Mouse (Mus musculus) embryonic facial prominence, embryonic 15.5 days (tissue): ENCODE results near the gene Trabd2b. TPM values are rescaled to one million over a fixed set of nuclear protein-coding genes. Genes with fewer than 3 reads are reported as not detected.

ENCODE experiments used
- ATAC-seq: fragments of 200-750 bp; cut with Nextera tagmentation; 2 replicates; pipeline ENCODE4 v1.8.0; 2017; ENCODE audit warnings: low read depth, moderate TSS enrichment; ENCODE audit not compliant: insufficient number of reproducible peaks, low FRiP score, low TSS enrichment
- H3K27ac ChIP-seq: fragments of 300-500 bp; sonication (generic); replicated peaks from 2 replicates; pipeline ENCODE4 v1.5.1; 2015; ENCODE audit warnings: mild to moderate bottlenecking, inconsistent platforms
- H3K27me3 ChIP-seq: fragments of 300-500 bp; sonication (generic); 2 replicates; pipeline ENCODE4 v1.6.1; 2015; ENCODE audit warnings: inconsistent platforms
- H3K36me3 ChIP-seq: fragments of 300-500 bp; sonication (generic); 2 replicates; pipeline ENCODE4 v1.6.1; 2015; ENCODE audit warnings: mild to moderate bottlenecking, inconsistent platforms
- H3K4me1 ChIP-seq: fragments of 300-500 bp; sonication (generic); 2 replicates; pipeline ENCODE4 v1.6.1; 2015; ENCODE audit warnings: inconsistent platforms
- H3K4me2 ChIP-seq: fragments of 300-500 bp; sonication (generic); replicated peaks from 2 replicates; pipeline ENCODE4 v1.6.1; 2015; ENCODE audit warnings: mild to moderate bottlenecking, inconsistent platforms
- H3K4me3 ChIP-seq: fragments of 300-500 bp; sonication (generic); replicated peaks from 2 replicates; pipeline ENCODE4 v1.5.1; 2015; ENCODE audit warnings: mild to moderate bottlenecking, inconsistent platforms
- H3K9ac ChIP-seq: fragments of 300-500 bp; sonication (generic); 2 replicates; pipeline ENCODE4 v1.6.1; 2015; ENCODE audit warnings: inconsistent platforms
- H3K9me3 ChIP-seq: fragments of 300-500 bp; sonication (generic); replicated peaks from 2 replicates; pipeline ENCODE4 v1.6.1; 2016; ENCODE audit warnings: inconsistent platforms
- WGBS: fragments of 180-500 bp; shearing (Covaris S2); methylation state at CpG from one replicate; pipeline ENCODE4 v1.1.7; 2015; 5-methylcytosine and 5-hydroxymethylcytosine counted together
- polyA plus RNA-seq: library from polyadenylated mRNA; unstranded; fragments of >200 nt; fragmentation: Nextera tagmentation; extraction: Ambion mirVana; gene quantifications from 2 replicates; pipeline ENCODE4 v1.2.1, GENCODE M21; 2015

Trabd2b gene
- polyA plus RNA-seq, 1 experiment from 2014 or later = 2.7 TPM

DNA sequence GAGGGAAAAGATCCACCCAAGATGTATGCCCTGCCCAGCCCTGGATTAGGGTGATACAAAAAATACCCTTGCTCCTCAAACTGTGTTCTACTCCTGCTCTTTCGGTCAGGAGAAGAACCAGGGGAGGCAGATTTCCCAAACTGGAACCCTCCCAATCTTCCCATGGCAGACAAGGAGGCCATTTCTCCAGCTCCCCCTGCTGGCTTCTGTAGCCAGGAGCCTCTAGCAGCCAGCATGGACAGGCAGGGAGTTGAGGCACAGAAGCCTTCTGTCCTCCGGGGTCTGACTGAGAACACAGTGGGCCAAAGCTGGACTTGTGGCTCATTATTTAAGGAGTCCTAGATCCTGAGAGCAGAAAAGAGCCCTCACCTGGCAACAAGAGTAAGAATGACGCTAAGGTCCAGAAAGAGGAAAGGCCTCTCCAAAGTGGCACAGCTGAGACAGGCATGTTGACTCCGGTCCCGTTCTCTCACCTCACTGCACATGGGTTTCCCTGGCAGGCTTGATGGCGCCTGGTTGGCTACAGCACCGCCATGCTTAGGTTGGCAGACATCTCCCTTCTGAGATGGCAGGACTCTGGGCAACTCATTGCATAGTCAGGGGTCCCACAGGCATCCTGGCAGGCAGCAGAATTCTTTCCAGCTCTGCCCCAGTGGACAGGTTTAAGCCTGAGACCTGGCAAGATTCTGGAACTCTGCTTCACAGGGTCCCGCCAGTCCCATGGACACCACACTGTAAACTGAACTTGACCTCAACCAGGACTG, 204.8 kb downstream of the Trabd2b start:
- H3K9me3 ChIP-seq = no peaks in the 10 kb centered on the region
- H3K27me3 ChIP-seq = no peaks in the 10 kb centered on the region
- H3K4me1 ChIP-seq = no peaks in the 10 kb centered on the region; the same call in 1 of the 2 replicates
- WGBS = 75% methylated on average over 8 of the region's 8 CpGs
- ATAC-seq = no peak
- H3K4me2 ChIP-seq = no peak overlapping the region
- H3K36me3 ChIP-seq = no peaks in the 10 kb centered on the region
- H3K9ac ChIP-seq = no peak overlapping the region
- no peak overlapping the region for H3K27ac ChIP-seq
- no peak overlapping the region for H3K4me3 ChIP-seq

DNA sequence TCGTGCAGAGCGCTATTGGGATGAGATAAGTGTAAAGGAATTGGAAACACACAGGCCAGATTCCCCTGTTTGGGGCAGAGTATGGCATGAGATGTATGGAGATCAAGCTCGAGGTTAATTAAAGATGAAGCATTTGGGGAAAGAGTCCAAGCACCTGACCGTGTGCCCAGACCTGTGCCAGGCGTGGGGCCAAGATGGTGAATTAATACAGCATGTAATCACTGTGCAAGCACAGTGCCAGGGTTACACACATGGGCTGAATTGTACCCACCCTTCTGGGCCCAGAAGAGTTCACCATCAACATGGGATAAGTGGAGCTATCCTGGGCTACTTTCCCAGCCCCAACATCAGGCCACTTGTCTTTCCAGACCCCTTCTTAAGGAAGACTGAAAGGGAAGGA, 205.5 kb downstream of the Trabd2b start:
- H3K27ac ChIP-seq = no peak overlapping the region
- H3K4me2 ChIP-seq = no peak overlapping the region
- H3K36me3 ChIP-seq = no peaks in the 10 kb centered on the region
- no peak for ATAC-seq
- 70% methylated on average over 5 of the region's 5 CpGs for WGBS
- H3K9me3 ChIP-seq = no peaks in the 10 kb centered on the region
- no peaks in the 10 kb centered on the region; the same call in 1 of the 2 replicates for H3K4me1 ChIP-seq
- H3K27me3 ChIP-seq = no peaks in the 10 kb centered on the region
- no peak overlapping the region for H3K4me3 ChIP-seq
- H3K9ac ChIP-seq = no peak overlapping the region

DNA sequence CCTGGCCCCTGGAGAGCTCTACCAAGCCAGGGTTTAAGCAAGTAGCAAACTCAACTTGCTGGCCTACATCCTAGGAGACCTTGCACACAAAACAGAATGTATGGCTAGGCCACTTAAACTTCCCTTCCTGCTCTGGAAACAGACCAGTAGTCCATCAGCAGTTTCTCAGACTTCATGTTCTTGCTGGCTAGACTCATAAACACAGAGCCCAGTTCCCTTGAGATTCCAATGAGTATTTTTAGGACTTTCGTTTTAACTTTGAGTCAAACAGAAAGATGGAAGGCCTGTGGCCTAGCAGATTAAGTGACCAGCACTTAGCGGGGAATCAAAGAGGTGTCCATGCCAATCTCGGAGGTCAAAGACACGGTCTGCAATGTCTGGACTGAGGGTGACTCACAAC, 206.3 kb downstream of the Trabd2b start:
- no peak overlapping the region for H3K4me2 ChIP-seq
- H3K4me1 ChIP-seq = no peaks in the 10 kb centered on the region; the same call in 1 of the 2 replicates

DNA sequence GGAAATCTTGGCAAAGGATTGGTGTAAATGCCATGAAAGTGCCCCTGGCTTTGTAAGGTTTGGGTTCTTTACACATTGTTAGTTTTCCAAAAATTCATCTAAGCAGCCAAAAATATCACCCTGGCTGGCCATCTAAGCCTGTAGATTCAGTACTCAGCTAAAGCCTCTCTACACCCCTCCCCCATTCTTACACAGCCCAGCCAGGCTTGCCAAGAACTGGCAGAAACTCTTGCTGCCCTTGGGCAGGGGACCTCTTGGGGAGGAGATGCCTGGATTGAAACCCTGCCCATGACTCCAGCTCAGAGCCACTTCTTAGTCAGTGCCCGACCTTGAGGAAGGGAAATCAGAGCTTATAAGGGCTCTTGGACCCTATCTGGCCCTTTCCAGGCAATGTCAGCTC, 207.6 kb downstream of the Trabd2b start:
- no peaks in the 10 kb centered on the region for H3K36me3 ChIP-seq
- 54% methylated on average over 1 of the region's 1 CpGs for WGBS

More for the DNA sequence above, 206.3 kb downstream of the Trabd2b start:
- H3K4me3 ChIP-seq = no peak overlapping the region
- no peaks in the 10 kb centered on the region for H3K27me3 ChIP-seq
- no peak overlapping the region for H3K9ac ChIP-seq
- no peaks in the 10 kb centered on the region for H3K36me3 ChIP-seq
- WGBS = 91% methylated on average over 4 of the region's 4 CpGs
- no peak overlapping the region for H3K27ac ChIP-seq
- no peaks in the 10 kb centered on the region for H3K9me3 ChIP-seq
- no peak for ATAC-seq

DNA sequence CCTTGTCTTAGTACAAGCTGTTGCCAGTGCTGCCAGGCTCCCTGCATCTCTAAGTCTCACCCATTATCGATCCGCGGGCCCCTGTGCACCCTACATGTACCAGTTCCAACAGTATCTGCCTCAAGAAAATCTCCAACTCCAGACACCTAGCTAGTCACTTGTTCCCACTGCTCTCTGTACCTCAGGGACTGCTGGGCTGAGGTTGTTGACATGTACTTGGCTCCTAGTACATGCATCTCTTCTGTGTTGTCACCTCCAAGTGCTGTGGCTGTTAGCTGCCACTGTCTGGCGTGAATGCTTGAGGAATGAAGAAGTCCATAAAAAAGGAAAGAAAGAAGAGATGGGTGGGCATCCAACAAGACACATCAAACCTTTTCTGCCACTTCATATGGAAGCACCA, 209.2 kb downstream of the Trabd2b start:
- H3K4me2 ChIP-seq = no peak overlapping the region
- no peaks in the 10 kb centered on the region for H3K9me3 ChIP-seq
- no peaks in the 10 kb centered on the region for H3K4me1 ChIP-seq
- H3K27ac ChIP-seq = no peak overlapping the region
- H3K4me3 ChIP-seq = no peak overlapping the region
- ATAC-seq = no peak
- H3K36me3 ChIP-seq = no peaks in the 10 kb centered on the region
- 90% methylated on average over 4 of the region's 4 CpGs for WGBS
- no peak overlapping the region for H3K9ac ChIP-seq
- no peaks in the 10 kb centered on the region for H3K27me3 ChIP-seq

More for the DNA sequence above, 207.6 kb downstream of the Trabd2b start:
- Histone ChIP-seq H3K4me1 (no peaks in the 10 kb centered on the region), H3K27ac (no peak overlapping the region), H3K4me2 (no peak overlapping the region), H3K4me3 (no peak overlapping the region), H3K27me3 (no peaks in the 10 kb centered on the region), H3K9ac (no peak overlapping the region), H3K9me3 (no peaks in the 10 kb centered on the region)
- ATAC-seq = no peak

DNA sequence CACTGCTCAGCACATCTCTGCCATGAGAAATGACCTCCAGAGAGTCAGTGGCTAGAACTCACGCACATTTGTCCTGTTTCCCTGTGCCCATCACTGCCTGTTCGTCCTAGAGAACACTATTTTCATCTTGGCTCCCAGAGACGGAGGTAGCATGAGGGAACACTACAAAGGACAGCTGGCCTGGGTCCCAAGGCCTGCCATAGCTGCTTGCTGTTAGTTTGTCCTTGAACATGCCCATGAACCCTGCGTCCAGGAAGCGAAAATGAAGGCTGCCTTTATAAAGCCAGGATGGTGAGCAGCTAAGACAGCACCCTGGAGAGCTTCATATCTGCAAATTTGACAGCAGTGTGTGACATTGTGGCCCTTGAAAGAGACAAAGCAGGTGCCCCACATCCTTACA, 216.4 kb downstream of the Trabd2b start:
- peaks cover 15% of the 10 kb centered on the region for H3K4me1 ChIP-seq
- 76% methylated on average over 5 of the region's 5 CpGs for WGBS
- H3K27ac ChIP-seq = no peak overlapping the region
- H3K4me3 ChIP-seq = no peak overlapping the region
- no peak overlapping the region for H3K9ac ChIP-seq
- H3K9me3 ChIP-seq = no peaks in the 10 kb centered on the region
- ATAC-seq = no peak
- no peak overlapping the region for H3K4me2 ChIP-seq
- H3K36me3 ChIP-seq = no peaks in the 10 kb centered on the region
- no peaks in the 10 kb centered on the region for H3K27me3 ChIP-seq

DNA sequence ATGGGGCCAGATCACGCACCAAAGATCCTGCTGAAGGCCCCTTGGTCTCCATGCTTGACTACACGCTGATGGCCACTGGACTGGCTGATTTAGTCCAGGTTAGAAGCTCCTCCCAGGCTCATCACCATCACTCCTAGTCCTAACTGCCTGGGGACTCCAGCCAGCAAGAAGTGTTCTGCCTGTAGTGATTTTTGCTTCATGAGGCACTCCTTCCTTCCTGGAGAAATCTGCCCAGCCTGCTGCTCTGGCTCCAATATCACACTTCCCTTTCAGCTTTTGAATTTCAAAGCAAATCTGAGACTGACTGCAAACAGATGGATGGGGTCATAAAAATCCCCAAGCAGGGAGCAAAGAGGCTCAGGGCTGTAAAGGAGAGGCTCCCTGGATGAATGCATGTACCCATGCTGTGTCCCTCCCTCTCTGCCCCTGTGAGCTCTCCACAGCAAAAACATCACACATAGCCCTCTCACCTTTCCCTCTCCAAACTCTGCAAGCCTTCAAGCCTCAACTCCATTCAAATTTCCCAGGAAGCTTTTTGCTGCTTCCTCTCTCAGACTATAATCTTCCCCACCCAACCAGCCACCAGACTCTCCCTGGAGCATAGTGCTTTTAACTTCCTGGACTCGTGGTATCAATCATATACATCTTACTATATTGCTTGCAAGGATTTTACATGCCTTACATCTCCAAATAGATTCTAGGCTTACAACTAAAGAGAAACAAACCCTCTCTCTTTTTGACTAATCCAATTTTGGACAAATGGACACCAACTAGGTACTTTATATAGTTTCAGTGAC, 217.8 kb downstream of the Trabd2b start:
- 47% methylated on average over 3 of the region's 3 CpGs for WGBS
- no peaks in the 10 kb centered on the region for H3K27me3 ChIP-seq

DNA sequence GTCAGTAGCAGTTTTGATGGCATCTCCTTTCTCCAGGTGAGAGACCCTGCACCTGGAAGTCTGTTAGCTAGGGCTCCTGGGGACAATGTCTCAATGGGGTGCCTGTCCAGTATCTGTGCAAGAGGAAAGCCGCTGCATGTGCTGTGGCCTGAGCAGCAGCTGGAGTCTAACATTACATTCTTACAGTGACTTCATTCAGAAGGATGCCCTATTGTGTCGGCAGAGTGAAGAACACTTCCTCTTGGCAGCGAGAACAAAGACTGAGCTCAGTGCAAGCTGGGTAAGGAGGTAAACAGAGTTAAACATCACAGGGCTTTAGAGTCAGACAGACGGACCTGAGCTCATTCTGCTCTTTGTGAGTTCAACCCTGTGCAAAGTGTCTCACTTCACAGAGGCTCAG, 218.8 kb downstream of the Trabd2b start:
- H3K9ac ChIP-seq = no peak overlapping the region
- 25% methylated on average over 4 of the region's 4 CpGs for WGBS
- H3K27ac ChIP-seq = no peak overlapping the region
- no peaks in the 10 kb centered on the region for H3K36me3 ChIP-seq
- no peak overlapping the region for H3K4me3 ChIP-seq
- H3K27me3 ChIP-seq = no peaks in the 10 kb centered on the region
- no peak; the same call in 1 of the 2 replicates for ATAC-seq
- peaks cover 15% of the 10 kb centered on the region for H3K4me1 ChIP-seq
- H3K4me2 ChIP-seq = no peak overlapping the region
- H3K9me3 ChIP-seq = no peaks in the 10 kb centered on the region

More for the DNA sequence above, 217.8 kb downstream of the Trabd2b start:
- H3K36me3 ChIP-seq = no peaks in the 10 kb centered on the region
- H3K9ac ChIP-seq = no peak overlapping the region
- no peak for ATAC-seq
- no peak overlapping the region for H3K4me3 ChIP-seq
- peaks cover 15% of the 10 kb centered on the region for H3K4me1 ChIP-seq
- H3K4me2 ChIP-seq = no peak overlapping the region
- no peaks in the 10 kb centered on the region for H3K9me3 ChIP-seq
- H3K27ac ChIP-seq = 0 out of 2 replicates have a peak overlapping the region, but pooled peaks have one; percentile 34

DNA sequence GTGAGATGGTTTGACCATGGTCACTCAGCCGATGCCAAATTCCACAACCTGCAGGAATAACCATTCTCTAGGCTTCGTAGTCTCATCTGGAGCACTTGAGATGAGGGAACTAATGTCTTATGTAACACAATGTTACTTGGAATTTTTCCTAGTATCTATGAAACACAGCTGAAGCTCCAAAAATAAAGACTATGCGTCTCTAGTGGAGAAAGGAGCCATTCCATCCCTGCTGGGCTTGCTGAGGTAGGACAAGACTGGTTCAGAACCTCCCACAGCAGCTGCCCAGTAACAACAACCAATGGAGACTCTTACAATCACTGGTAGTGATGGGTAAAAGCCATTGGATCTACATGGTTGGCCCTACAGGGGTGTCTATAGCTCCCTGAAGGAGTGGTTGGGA, 219.4 kb downstream of the Trabd2b start:
- Histone ChIP-seq H3K27me3 (no peaks in the 10 kb centered on the region), H3K4me3 (no peak overlapping the region), H3K27ac (no peak overlapping the region), H3K9ac (no peak overlapping the region), H3K4me1 (peaks cover 15% of the 10 kb centered on the region), H3K4me2 (no peak overlapping the region), H3K9me3 (no peaks in the 10 kb centered on the region), H3K36me3 (no peaks in the 10 kb centered on the region)
- 72% methylated on average over 3 of the region's 3 CpGs for WGBS
- 0 out of 2 replicates have a peak, but pooled peaks have one; percentile 24 for ATAC-seq

DNA sequence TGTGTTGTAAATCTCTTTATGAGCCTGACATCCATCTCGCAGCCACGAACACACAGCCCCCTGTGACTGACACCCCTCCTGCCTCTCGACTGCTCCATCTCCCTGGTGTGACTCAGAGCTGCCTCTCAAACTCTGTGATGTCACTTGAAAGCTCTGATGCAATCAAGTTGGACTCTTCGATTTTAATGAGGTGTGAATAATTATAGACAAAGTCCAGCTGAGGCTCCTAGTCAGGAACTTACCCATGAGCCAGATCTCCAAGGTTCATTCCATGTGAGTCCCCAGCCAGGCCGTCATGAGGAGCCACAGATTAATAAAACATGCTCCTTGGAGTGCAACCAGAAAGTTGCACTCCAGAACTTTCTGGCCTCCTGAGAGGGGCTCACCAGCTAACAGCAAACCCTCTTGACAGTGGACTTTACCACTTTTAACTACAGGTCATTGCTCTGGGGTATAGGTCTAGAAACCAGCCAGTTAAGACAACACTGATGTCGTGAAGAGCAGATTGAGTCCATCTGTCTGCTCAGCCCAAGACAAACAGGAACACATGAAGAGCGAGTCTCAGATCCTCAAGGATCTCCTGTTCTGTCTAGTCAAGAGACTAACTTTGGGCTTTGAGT, 221.3 kb downstream of the Trabd2b start:
- Histone ChIP-seq H3K4me2 (no peak overlapping the region), H3K27ac (no peak overlapping the region), H3K4me3 (no peak overlapping the region), H3K4me1 (peaks cover 15% of the 10 kb centered on the region), H3K36me3 (no peaks in the 10 kb centered on the region), H3K9me3 (no peaks in the 10 kb centered on the region), H3K27me3 (no peaks in the 10 kb centered on the region), H3K9ac (no peak overlapping the region)
- 66% methylated on average over 7 of the region's 7 CpGs for WGBS
- no peak for ATAC-seq

DNA sequence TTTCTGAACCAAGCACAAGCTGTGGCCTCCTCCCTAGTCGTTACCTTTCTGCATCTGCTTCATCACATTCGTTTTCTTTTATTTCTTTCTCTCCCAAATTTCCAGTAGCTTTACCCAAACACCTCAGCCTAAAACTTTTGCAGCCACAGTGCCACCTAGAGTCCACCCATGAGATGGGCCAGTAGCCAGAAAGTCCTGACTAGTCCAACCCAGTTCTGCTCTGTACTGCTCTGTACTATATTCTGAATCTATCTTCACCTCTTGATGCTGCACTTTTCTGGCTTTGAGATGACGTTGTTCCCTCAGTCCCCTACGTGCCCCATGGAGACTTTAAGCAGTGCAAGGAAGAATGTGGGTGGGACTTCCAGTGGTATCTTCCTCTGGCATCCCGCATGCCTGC, 229.4 kb downstream of the Trabd2b start:
- H3K9ac ChIP-seq = no peak overlapping the region
- H3K4me2 ChIP-seq = no peak overlapping the region
- no peak overlapping the region for H3K27ac ChIP-seq
- 23% methylated on average over 5 of the region's 5 CpGs for WGBS
- peaks cover 6% of the 10 kb centered on the region for H3K27me3 ChIP-seq
- H3K9me3 ChIP-seq = no peaks in the 10 kb centered on the region
- H3K4me1 ChIP-seq = no peaks in the 10 kb centered on the region
- ATAC-seq = no peak; the same call in 1 of the 2 replicates
- H3K4me3 ChIP-seq = no peak overlapping the region
- H3K36me3 ChIP-seq = no peaks in the 10 kb centered on the region
